Mouse (Mus musculus) lung, adult 2 months (tissue): ENCODE measurements around the gene Hexim1. TPM values are rescaled to one million over a fixed set of nuclear protein-coding genes. Genes with fewer than 3 reads are reported as not detected.

Experiments
- DNase-seq: peaks from one replicate; pipeline ENCODE4 v3.0.0; 2022
- H3K4me1 ChIP-seq: fragments of 200-500 bp; 2 replicates; pipeline ENCODE4 v1.6.1; 2011; ENCODE audit warnings: low read length; ENCODE audit not compliant: control insufficient read depth, insufficient read depth
- H3K4me3 ChIP-seq: fragments of 200-500 bp; replicated peaks from 2 replicates; pipeline ENCODE3; 2011; ENCODE audit warnings: low read depth, mild to moderate bottlenecking, control low read depth, low read length; ENCODE audit errors: extremely low read depth
- CTCF ChIP-seq: fragments of 200-500 bp; IDR thresholded peaks from 2 replicates; pipeline ENCODE4 v1.5.1; 2011; ENCODE audit warnings: mild to moderate bottlenecking, low read length, control low read depth; ENCODE audit not compliant: insufficient read depth
- POLR2A ChIP-seq: fragments of 200-500 bp; IDR thresholded peaks from 2 replicates; pipeline ENCODE4 v1.6.1; 2011; ENCODE audit warnings: low read depth, mild to moderate bottlenecking, control low read depth, low read length, borderline replicate concordance; ENCODE audit errors: extremely low read depth
- WGBS: fragments of 180-500 bp; shearing (Covaris S2); methylation state at CpG from one replicate; pipeline ENCODE4 v1.1.7; 2018; 5-methylcytosine and 5-hydroxymethylcytosine counted together
- polyA plus RNA-seq: library from polyadenylated mRNA; depleted of rRNA; stranded (reverse); fragments of >200 nt; gene quantifications from 2 replicates; pipeline ENCODE4 v1.2.3, GENCODE M21; 2012; rRNA removed

The Hexim1 gene
- 15.2 and 16.0 TPM in 2 replicates for polyA plus RNA-seq

DNA sequence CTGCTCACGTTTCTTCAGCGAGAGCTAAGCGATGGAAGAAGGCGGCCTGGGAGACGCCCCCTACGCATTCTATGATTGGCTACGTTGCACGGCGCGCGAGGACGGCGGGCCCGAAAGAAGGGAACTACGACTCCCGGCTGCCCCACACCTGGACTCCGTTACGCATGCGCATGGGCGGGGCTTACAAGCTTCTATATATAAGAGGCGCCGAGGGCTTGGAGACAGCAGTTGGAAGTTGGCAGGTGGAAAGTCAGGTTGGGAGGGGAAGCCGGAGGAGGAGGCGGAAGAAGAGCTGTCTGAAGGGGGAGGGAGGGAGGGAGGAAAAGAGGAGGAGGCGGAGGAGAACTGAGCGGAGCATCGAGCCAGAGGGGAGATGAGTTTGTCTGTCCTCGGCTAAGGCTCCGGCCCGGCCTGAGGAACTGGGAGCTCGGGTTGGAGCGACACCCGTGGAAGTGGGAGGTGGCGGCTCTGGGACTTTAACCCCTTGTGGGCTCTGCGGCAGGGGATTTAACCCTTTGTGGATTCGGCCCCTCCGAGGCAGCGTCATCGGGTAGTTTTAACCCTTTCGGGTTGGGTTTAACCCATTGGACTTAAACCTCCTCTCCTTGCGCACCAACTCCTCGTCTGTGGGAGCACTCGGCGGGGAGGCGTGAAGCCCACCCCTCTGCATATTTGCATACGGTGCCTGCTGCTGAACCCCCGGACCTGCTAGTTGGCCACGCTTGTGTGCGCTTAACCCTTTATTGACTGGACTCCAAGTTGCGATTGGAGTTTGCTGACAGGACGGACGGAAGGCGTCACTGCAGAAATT lies at the start of gene Hexim1:
Hexim1 (plus strand) TSS at position 224 of the 811 bp plus-strand sequence.
- peak; percentile 100 for DNase-seq
- TF ChIP-seq POLR2A (peak; percentile 99), CTCF (no peak)
- H3K4me1 ChIP-seq: peaks cover 3% of the 10 kb centered on the region; the same call in 1 of the 2 replicates
- H3K4me3 ChIP-seq: peak within 1 kb of the TSS; percentile 99
- under 1% methylated on average over 52 of the region's 53 CpGs for WGBS

DNA sequence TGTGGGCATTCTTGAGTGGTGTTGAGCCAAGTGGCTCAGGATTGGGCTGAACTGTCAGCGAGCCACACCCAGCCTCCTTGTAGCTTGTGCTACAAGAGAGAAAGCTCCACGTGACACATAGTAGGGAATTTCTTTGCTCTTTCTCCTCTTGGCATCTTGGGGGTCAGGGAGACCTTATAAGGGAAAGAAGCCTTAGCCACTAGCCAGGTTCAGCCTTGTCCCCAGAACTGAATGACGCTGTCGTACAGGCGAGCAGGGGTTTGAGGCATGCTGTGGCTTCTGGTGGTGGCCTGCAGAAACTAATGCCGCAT lies 49.0 kb upstream of the Hexim1 start:
- no peak overlapping the region for H3K4me3 ChIP-seq
- no peak for TF ChIP-seq CTCF
- TF ChIP-seq POLR2A: no peak
- no peak for DNase-seq
- 76% methylated on average over 6 of the region's 6 CpGs for WGBS
- peaks cover 3% of the 10 kb centered on the region for H3K4me1 ChIP-seq

DNA sequence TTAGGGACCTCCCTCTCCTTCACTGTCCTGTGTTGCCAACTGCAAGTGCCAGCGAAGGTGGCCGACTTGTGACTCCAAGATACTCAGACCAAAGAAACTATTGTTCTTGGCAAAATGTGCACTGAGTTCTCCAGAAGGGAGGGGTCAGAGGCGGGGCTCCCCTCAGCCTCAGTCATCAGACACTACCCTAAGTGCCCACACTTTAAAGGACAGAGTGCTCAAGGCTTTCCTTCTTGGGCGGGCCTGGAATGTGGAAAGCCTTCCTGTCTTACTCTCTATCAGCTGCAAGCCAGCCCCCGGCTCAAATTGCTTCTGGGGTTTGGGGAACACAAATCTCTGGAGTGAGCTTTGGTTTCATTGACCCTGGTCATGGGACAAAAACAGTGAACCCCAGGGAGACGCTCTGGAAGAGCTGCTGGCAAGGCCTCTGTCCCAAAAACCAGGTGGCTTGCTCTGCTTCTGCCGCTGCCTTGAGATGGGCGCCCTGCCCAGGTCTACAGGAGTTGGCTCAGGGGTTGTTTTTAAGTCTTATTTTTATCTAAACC lies 48.5 kb upstream of the Hexim1 start:
- peak; percentile 53 for DNase-seq
- TF ChIP-seq CTCF: no peak
- TF ChIP-seq POLR2A: no peak
- Histone ChIP-seq H3K4me1 (peaks cover 3% of the 10 kb centered on the region), H3K4me3 (no peak overlapping the region)
- 40% methylated on average over 8 of the region's 8 CpGs for WGBS

DNA sequence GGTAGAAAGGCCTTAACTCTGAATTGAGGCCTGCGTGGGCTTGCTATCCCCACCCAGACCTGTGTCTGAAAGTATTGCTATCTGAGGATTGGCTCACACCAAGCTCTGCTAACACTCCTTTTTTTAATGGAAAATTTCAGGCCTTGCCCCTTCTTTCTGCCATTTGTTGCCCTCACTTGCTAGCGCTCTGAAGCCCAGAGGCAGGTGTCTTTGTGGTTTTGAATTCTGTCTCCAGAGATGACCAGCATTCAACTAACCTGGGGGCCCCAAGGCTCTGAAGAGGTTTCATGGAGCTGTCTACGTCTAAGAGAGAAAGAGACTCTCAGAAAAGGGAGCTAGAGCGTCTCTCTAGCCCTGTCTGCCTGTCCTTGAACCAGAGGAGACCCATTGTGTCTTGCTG lies 47.8 kb upstream of the Hexim1 start:
- TF ChIP-seq CTCF (no peak), POLR2A (no peak)
- Histone ChIP-seq H3K4me1 (peaks cover 3% of the 10 kb centered on the region), H3K4me3 (no peak overlapping the region)
- DNase-seq: no peak
- WGBS: 90% methylated on average over 4 of the region's 4 CpGs

DNA sequence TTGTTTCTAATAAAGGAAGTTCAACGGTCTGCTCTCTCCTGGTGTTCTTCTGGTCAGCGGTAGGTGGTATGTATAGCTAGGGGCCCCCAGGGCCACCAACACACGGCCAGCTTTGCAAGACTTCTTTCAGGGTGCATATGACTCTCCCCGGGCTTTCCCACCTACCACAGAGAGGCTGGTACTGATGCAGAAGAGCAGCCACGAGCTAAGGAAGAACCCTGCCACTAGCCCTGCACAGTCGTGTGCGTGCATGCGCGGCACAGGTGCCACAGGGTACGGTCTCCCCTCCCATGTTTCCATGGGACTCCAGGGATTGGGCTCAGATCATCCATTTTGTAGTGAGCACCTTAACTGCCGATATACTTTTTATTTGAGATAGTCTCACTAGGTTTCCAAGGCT lies 47.1 kb upstream of the Hexim1 start:
- peaks cover 3% of the 10 kb centered on the region for H3K4me1 ChIP-seq
- H3K4me3 ChIP-seq: no peak overlapping the region
- 92% methylated on average over 11 of the region's 11 CpGs for WGBS
- TF ChIP-seq POLR2A (no peak), CTCF (no peak)
- no peak for DNase-seq

DNA sequence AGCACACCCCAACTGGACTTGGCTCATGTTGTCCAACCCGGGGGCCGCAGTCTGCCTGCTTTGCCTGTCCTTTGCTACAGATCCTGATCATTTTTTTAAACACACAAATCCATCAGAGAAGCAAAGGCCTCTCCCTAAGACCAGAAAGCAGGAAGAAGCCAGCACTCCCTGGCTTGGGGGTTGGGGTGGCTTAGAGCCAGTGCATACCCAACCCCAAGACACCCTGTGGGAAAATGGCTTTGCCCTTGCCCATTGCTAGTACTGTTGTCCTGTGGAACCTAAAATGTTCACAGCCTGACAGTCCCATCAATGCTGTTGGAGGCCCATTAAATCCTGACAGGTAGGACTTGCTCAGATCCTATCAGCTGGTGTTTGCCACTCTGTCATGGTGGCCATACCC lies 46.3 kb upstream of the Hexim1 start:
- no peak for DNase-seq
- WGBS: 94% methylated on average over 2 of the region's 2 CpGs
- peaks cover 3% of the 10 kb centered on the region for H3K4me1 ChIP-seq
- no peak overlapping the region for H3K4me3 ChIP-seq
- TF ChIP-seq CTCF (no peak), POLR2A (no peak)

DNA sequence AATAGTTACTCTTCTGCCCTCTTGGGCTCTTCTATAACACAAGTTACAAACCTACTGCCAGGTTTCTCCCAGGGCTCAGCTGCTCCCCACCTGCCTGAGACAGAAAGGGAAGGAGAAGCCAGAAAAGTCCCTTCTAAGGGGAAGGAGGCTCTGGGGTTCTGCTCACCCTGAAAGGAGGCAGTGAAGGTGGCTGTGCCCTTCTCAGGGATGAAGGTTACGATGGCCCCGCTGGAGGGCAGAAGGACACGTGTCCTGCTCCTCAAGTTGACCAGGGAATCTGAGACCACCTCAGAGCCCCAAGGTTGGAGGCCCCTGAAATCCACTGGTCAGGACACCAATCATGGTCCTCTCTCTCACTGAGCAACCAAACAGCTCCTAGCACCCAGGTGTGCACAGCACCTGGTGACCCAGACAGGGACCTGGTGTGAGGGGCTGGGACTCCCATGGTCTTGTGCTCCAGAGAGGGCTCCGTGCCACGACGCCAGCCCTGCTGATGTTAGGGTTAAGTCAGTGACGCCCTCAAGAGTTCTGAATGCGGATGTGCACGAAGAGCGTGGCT lies 45.6 kb upstream of the Hexim1 start:
- Histone ChIP-seq H3K4me1 (peaks cover 3% of the 10 kb centered on the region), H3K4me3 (no peak overlapping the region)
- DNase-seq: no peak
- TF ChIP-seq CTCF (no peak), POLR2A (no peak)
- whole genome bisulfite sequencing: 93% methylated on average over 10 of the region's 10 CpGs

DNA sequence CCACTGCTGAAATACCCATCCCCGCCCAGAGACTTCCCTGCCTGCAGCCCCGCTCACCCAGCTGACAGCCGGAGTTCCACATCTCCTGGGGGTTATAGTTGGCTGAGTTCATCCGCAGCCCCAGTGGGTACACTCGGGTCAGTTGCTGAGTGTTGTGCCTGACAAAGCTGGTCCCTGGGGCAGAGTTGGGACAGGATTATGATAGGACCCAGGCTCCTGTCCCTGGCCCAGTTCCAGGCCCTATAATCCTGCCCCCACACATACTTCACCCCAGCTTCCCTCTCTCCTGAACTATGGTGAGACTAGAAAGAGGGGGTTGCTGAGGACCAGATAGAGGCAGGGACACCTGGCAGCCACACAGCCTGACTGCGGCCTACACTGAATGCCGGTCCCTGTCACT lies 42.4 kb upstream of the Hexim1 start:
- DNase-seq: no peak
- 84% methylated on average over 7 of the region's 7 CpGs for whole genome bisulfite sequencing
- TF ChIP-seq CTCF (no peak), POLR2A (no peak)
- no peaks in the 10 kb centered on the region for H3K4me1 ChIP-seq
- H3K4me3 ChIP-seq: no peak overlapping the region

DNA sequence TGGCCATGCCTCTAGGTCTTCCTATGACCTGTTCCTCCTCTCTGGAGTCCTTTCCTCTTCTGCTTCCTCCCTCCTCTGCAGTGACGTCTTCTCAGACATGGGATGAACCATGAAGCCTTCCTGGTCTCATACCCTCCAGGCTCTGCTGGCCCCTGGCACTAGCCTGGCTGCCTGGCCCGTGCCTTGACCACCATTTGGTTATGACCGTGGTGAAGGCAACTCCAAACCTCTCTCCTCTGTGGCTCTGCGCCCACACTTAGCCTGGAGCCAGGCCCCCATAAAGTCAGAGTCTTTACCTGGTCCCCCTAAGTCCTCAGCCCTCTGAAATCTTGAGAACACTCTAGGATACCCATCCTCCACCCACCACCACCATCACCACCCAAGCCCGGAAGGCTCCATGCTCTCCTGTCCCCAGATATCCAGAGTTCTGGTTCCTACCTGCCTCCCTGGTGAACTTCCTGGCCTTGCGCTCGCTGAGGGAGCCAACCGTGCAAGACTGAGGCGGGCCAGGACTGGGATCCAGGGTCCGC lies 41.8 kb upstream of the Hexim1 start:
- Histone ChIP-seq H3K4me3 (no peak overlapping the region), H3K4me1 (no peaks in the 10 kb centered on the region)
- WGBS: 75% methylated on average over 10 of the region's 10 CpGs
- TF ChIP-seq POLR2A (no peak), CTCF (no peak)
- no peak for DNase-seq

DNA sequence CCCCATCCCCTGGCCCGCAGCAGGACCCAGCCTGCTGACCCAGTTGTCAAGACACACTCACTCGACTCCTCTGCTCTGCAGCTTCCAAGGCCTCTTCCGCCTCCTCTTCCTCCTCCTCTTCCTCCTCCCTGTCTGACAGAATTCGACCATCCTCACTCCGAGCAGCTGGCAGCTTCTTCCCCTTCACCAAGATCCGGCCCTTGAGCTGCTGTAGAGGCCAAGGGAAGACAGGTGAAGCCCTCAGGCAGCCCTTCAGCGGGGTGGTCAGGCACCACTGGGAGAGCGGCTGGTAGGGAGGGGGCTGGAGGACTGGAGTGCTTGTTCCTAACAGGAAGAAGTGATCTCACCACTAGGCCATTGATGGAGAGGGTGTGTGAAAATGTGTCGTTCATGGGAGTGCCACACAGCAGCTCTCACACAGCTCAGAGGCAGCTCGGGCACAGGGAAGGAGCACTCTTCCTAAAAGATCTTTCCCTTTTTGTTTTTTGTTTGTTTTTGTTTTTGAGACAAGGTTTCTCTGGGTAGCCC lies 41.2 kb upstream of the Hexim1 start:
- H3K4me3 ChIP-seq: no peak overlapping the region
- DNase-seq: no peak
- 26% methylated on average over 10 of the region's 10 CpGs for WGBS
- H3K4me1 ChIP-seq: no peaks in the 10 kb centered on the region
- no peak for TF ChIP-seq POLR2A
- TF ChIP-seq CTCF: no peak
